Mouse (Mus musculus): Measurements from ENCODE around the gene Plcb1. TPM values are rescaled to one million over a fixed set of nuclear protein-coding genes. Genes with fewer than 3 reads are reported as not detected.

Plcb1 gene
- total RNA-seq, 2 experiments from 2014 or later: 3.7 to 4.4 TPM

DNA sequence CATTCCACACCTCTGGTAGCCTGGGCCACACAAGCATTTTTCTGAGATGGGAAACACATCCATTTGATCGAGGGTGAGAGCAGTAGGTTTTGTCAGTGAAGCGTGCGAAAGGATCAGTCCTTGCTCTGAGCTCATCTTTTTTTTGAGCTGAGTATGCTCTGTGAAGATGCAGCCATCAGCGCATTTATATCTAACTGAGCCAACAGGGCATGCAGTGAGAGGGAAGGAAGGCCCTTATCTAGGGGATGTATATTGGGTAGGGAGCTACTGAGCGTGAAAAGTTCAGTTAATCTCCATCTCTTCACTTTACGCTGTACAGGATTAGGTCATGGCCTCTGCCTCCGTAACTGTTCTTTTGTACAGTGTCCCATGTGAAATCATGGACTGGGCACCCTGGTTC is 46.0 kb downstream of the Plcb1 start:
- no peak for DNase-seq (ENCODE audit: low spot score)
- intact Hi-C loops (cut with DNase I): no loop called here

DNA sequence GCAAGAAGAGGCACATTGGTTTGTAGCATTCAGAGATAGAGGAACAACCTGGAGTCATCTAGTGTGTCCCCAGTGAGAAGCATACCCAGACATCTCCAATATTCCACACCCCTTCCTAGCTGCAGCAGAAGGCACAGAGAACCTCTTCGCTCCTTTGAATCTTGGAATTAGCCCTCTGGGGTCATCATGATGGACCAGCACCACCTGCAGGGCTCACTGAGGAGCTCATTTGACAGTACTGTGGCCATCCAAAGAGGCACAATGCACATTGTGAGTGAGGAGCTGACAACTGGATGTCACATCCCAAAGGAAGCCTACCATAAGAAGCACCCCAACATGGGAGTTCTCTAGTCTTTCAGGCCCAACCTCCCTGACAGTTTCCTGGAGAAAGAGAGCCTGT is 50.2 kb downstream of the Plcb1 start:
- intact Hi-C loops (cut with DNase I): loop anchor here (5.0 kb wide), 1 partner anchor 49 kb away; the partner anchor contains the start of gene Plcb1
- DNase-seq (ENCODE audit: low spot score): no peak

DNA sequence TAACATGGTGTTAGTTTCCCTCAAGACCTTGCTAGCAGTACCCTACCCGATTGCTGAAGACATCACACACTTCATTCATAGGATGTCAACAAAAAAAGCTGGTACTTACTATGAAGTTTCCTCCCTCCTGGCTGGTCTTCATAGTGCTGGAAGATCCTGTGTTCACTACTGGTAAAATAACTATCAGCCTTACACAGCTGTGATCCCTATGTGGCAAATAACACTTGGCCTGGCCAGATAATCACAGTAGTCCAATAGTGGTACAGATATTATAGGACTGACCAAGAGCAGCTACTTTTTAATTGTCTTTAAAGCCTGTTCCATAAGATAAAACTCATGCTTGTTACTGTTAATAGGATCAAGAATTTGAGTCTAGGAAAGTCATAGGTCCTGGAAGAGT is 52.3 kb downstream of the Plcb1 start:
- intact Hi-C loops (cut with DNase I): loop anchor here (5.0 kb wide), 1 partner anchor 51 kb away; the partner anchor contains the start of gene Plcb1
- DNase-seq (ENCODE audit: low spot score): no peak

DNA sequence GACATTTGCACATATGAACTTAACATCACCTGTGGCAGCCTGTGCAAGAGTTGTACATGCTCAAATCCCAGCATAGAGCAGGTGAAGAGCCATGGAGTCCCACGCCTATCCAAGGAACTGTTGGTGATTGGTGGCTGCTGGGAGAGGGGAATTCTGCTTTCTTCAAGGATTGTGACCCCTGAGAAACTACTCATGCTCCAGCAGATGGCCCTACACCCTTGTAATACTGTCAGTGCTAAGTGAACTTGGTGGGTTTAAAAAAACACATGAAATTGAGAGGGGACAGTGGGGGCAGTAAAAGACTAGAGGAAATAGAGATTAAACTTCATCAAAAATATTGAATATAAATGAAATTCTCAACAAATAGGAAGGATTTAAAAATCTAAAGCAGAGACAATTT is 53.0 kb downstream of the Plcb1 start:
- intact Hi-C loops (cut with DNase I): loop anchor here (5.0 kb wide), 1 partner anchor 52 kb away; the partner anchor contains the start of gene Plcb1
- DNase-seq (ENCODE audit: low spot score): no peak

DNA sequence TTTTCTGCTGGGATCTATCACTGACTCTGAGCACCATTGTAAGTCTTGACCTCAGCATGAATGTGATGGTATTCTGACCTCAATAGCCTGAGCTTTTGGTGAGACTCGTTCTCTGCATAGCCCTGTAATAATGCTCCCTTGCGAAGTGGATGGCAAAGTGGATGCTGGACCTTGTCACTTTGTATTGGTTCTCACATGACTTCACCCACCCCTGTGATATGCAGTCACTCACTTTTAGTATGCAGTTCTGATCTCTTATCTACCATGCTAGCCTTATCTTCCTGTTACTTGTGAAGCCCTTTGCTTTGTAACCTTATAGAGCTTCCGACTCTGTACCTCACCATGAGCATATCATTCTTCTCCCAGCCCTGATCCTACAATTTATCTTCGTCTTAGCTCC is 57.0 kb downstream of the Plcb1 start:
- DNase-seq (ENCODE audit: low spot score): no peak
- intact Hi-C loops (cut with DNase I): no loop called here

DNA sequence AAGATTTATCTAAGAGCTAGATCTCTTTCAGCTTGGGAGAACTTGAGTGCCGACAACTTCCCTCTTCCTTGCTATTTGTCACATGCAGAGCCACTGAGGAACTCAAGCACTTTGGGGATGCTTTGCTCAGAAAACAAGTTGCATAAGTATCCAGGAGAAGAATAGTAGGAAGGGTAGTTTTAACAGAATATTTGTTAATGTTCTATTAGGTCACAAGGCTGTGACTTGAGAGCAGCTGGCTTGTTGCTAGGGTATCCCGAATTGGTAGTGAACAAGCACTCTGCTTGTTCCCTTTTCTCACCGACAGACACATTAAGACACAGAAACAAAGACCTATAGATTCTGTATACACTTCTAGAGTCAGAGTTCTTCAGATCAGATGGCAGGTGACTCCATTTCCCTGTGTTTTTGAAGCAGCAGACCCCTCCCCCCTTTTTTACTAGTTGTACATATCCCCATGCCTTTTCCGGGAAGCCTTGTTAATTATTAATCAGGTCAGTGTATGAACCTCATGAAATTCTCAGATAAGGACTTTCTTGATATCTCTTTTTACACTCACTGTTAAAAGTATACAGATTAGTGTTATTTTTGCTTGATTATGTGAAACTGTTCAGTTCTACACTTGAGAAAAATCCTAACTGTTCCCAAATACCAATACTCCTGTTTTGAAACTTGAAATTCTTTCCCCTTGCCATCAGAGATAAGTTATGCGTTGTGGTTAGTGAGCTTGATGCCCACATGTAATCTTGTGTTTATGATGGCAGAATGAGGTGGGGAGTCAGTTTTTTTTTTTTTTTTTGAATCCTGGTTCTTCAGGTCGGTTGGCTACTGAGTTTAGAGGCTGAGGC is 58.7 kb downstream of the Plcb1 start:
- intact Hi-C loops (cut with DNase I): no loop called here
- DNase-seq (ENCODE audit: low spot score): no peak

DNA sequence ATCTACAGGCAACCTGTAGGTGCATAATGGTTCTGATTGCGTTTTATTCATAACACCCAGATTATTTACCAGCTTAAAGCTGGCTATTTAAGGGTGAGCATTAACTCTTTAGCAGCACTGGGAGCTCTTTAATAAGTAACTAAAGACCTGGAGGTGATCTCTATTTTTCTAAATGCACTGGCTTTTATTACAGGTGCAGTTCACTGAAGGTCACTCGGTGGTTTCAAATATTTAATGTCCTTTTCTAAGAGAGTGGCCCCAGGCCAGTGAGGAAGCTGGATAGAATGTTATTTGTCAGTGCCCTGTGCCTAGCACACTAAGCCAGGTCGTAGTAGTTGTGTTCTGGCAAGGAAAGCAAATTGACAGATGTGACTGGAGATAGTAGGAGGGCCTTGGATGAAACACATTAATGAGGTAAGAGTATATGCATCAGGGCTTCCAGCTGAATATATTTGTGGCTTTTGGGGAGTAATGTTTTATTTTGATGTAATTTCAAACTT is 59.4 kb downstream of the Plcb1 start:
- no peak for DNase-seq (ENCODE audit: low spot score)
- intact Hi-C loops (cut with DNase I): no loop called here

DNA sequence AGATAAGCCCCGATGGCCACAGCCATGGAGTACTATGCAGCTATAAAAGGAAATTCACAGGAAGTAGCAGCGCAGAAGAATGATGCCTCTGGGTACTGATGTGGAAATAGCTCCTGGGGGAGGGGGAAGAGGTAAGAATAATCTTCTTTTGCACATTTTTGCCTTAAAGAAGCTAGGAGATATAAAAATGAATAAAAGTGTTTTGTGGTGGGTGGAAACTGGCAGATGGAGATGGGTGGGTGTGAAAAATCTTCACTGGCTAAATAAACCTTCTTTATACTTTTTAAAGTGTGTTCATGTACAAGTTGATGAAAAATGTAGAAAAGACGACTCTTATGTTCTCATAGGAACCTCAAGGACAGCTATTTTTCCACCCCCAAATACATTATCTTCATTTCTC is 60.7 kb downstream of the Plcb1 start:
- no peak for DNase-seq (ENCODE audit: low spot score)
- intact Hi-C loops (cut with DNase I): no loop called here

DNA sequence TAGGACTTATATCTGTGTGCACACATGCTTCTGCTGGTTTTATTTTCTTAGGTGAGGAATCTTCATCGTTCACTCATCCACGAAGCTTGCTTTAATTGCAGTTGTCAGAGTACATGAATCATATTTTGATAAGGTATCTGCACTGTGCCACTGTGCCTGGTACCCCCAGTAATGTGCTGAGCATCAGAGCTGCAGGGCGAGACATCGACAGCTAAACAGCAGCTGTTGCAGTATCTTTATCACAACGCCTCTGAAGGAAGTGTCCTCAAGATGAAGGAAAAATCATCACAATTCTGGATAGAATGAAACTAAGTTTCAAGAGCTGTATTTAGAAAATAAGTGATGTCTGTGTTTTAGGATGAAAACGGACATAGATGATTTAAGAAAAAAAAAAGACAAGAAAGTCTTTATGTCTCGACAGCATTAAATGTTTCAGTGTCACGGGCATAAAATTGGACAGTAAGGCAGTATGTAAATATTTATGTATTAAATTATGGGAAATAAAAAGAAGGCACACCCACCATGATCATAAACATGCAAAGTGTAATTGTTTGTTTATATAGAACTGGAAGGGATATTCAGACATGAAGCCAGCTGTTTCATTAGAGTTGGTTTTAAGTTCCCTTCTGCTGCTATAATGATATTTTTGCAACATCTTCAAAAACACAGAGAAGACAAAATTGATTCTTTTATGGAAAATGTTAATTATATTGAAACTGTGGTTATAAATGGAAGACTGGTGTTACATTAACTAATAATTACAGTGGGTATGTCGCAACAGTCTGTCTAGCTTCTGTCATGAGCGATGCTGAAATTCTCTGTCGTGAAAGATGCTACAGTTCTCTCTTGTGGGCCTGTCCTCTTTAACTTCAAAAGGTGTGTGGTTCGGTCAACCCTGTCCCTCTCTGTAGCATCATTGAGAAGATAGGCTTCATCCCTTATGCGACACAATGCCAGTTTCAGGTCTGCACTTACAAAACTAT is 65.6 kb downstream of the Plcb1 start:
- DNase-seq (ENCODE audit: low spot score): no peak
- intact Hi-C loops (cut with DNase I): no loop called here

DNA sequence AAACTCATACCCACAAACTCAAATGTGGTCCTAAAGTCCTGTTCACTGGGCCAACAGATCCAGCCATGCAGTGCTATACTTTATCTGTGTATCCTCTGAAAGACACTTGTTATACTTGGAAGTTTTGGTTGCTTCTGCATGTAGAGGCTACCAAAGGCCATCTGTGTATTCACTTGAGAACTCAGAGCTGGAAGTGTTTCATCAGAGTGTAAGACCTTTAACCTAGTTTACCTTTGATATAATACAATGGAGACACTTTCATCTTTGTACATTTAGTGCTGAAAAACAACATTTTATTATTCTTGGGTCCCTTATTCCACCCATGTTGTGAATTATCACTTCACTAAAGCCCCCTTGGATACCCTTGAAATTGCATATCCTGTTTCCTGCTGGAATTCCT is 70.4 kb downstream of the Plcb1 start:
- intact Hi-C loops (cut with DNase I): no loop called here

DNA sequence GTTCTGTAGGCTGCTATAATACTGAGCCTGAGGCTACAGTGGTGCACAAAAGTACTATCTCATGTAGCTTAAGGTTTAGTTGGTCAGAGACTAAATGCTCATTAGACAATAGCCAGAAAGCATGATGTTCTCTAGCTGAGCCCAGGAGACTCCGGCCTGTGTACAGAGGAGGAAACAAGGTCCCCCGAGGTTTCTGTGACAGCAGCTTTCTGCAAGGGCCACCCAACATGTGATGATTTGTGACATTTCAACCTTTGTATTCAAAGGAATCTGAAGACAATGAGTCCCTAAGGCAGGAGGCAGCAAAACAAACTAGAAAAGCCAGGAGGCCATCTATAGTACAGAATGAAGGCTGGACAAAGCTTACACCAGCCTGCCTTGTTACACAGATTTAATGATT is 70.8 kb downstream of the Plcb1 start:
- intact Hi-C loops (cut with DNase I): no loop called here
- peak; percentile 17 for DNase-seq (ENCODE audit: low spot score)

More for the DNA sequence above, 70.4 kb downstream of the Plcb1 start:
- DNase-seq (ENCODE audit: low spot score): no peak

DNA sequence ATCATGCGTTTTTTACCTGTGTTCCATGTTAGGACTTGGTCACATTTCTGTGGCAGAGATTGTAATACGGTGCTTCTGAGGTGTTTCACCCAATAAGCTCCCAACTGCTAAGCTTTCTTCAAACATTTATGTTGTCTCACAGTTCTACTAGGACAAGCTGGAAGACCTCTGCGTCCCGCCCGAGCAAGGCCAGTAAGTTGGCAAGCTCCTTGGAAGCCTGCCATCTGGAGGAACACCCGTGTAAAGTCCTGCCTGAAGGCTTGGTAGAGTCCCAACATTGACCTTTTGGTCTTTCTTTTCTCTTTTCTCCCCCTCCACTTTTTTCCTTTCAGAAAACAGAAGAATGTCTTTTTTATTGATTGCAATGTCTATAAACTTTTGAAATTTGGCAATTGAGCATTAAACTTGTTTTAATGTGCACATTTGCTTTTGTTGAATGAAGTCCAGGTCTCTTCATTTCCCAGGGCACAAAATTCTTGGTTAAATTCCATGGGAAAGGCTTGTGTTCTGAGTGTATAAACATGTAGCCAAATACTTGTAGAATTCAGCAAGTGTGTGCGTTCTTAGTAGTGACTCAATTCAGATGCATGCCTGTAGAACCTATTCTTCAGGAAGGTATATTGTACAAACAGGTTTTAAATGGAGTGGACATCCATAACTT is 79.2 kb downstream of the Plcb1 start:
- intact Hi-C loops (cut with DNase I): no loop called here
- peak; percentile 14 for DNase-seq (ENCODE audit: low spot score)

DNA sequence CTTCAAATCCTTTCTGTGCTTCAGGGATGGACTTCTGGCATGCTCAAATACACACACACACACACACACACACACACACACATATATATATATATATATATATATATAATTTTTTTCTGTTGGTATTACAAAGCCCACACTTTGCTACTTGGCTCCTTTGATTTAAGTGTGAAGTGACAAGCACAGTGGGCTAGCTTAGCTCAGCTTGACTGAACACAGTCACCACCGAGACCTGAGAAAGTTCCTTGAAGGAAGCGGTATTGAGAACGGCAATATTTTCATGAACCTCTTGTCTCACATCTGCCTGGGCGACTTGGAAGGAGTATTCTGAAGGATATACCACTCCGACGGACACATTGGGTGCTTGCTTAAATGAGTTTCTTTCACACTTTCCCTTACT is 81.5 kb downstream of the Plcb1 start:
- no peak for DNase-seq (ENCODE audit: low spot score)
- intact Hi-C loops (cut with DNase I): no loop called here

DNA sequence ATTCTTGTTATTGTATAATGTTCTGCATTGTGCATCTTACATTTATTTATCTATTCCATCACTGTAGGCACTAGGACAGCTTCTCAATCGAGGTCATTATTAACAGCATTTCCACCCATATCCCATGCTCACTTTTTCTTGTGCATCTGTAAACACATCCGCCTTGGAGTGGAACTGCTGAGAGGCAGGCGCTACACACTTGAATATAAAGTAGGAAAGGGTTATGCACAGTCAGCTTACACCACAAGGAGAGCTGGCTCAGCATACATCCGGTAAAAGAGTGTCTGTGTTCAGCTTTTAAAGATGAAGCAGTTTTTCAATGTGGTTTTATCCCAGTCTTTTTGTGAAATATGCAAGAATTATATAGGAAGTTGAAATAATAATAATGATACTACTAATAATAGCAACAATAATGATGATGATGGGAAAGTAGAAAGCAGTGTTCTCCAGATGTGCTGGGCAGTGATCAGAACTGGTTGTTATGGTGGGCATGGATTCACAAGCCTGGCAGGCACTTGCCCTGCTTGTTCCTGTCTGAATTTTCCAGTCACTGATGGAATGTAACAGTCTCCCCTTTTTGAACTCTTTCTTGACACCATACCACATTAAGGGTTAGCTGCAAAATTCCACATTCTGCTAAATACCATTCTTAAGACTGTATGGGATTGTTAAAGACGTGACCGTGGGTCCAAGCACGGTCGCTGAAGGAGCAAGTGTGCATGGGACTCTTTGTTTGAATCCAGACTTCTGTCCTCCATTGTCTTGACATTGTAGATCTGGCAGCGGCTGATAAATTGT is 86.0 kb downstream of the Plcb1 start:
- DNase-seq (ENCODE audit: low spot score): peak; percentile 1
- intact Hi-C loops (cut with DNase I): no loop called here

DNA sequence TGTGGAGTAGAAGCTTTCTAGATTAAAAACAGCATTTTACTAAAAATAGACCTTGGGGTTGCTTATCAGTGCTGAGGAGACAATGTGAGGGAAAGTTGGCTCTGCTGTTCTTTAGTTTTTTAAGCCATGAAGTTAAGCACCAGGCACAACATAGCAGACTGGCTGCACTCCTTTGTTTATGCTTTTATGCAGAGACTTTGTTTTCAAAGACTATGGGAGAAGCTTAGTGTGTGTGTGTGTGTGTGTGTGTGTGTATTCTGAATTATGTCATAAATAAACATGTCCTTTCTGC is 86.6 kb downstream of the Plcb1 start:
- no peak for DNase-seq (ENCODE audit: low spot score)
- intact Hi-C loops (cut with DNase I): no loop called here

DNA sequence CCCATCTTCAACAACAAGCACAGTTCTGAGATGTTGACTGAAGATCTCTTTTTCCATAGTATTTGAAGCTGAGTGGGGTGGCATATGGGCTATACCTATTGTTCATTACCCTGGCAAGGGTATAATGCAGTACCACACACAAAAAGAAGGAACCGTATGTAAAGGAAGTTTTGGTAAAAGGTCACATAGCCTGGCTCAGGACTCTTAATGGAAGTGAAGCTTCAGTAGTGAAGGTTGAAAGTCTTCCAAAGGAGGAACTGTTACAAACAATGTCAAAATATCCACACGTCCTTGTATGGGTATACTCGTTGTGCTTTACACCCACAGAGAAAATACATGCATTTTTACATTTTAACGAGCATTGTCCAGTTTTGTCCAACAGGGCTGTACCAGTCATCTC is 91.3 kb downstream of the Plcb1 start:
- intact Hi-C loops (cut with DNase I): no loop called here
- DNase-seq (ENCODE audit: low spot score): no peak

DNA sequence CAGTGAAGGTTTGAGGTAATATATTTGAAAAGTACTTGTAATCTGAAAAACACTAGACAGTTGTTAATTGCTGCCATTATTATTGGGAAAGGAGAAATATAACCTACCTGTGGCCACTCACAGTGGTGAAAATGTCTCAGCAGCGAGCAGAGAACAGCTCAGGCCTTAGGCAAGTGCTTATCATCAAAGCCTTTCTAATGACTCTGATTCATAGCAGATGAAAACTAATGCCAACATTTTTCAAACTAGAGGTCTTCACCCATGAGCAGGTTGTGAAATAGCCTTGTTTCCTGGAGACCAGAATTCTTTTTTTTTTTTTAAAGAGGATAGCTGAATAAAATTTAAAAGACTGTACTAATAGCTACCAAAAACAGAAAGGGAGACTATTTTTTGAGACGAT is 105.3 kb downstream of the Plcb1 start:
- DNase-seq (ENCODE audit: low spot score): no peak
- intact Hi-C loops (cut with DNase I): no loop called here

DNA sequence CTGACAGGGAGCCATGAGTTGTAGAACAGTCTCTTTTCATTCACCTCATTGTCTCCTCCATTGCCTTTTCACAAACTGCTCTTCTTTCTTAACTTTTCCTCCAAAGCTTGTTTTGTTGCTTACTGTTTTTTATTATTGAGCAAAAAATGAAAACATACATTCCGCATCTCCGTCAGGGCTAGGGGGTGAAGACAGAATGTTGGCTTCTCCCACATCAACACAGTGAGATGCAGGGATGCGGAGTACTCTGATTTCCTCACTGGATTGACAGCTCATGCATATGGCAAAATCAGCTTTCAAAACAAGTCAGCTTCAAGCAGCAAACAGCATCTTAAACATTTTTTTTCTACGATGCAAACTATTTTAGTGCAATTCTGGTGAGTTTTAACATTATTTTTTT is 108.9 kb downstream of the Plcb1 start:
- no peak for DNase-seq (ENCODE audit: low spot score)
- intact Hi-C loops (cut with DNase I): no loop called here

DNA sequence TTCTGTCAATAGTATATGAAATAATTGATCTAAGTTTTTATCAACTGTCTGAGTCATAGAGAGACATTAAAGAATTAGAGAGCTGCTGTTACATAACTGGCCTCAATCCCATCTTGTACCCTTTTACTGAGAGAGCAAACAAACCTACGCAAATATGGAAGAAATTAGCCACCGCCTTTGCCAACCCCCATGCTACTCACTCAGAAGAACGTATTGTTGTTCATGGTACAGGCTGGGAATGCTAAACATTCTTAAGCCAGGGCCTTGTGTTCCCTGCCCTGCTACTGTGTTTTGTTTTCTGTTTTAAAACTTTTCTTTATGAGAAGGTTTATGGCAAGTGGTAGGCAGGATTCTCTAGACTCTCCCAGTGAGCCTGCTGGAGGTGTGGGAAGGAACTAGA is 110.3 kb downstream of the Plcb1 start:
- intact Hi-C loops (cut with DNase I): no loop called here
- DNase-seq (ENCODE audit: low spot score): no peak

DNA sequence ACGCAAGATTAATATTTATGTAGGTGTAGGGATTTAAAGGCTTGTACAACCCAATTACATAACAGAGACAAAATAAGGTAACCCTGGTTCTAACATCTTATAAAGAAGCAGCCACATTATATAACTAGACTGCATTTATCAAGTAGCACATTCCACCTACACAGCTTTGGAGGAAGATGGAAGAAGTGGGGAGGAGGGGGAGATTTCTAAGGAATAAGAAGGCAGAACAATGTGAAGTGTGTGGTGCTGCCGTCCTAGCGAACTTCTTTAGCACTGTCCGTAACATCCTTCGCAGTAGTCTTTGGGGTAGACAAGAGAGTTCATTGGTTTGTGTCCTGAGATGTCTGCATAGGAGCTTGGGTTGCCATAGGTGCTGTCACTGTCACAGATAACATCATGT is 111.2 kb downstream of the Plcb1 start:
- DNase-seq (ENCODE audit: low spot score): no peak
- intact Hi-C loops (cut with DNase I): no loop called here
